Mouse (Mus musculus) adrenal gland, postnatal 10 days (tissue): ENCODE measurements around the gene Cdkn3. TPM values are rescaled to one million over a fixed set of nuclear protein-coding genes. Genes with fewer than 3 reads are reported as not detected.
"Not testable (repeated sequence)": the region's sequence is repeated elsewhere in the genome, so short reads cannot be mapped to it uniquely, and the experiment has no call there.

Source experiments
- DNase-seq: peaks from one replicate; pipeline ENCODE4 v3.0.0; 2021; ENCODE audit warnings: mixed read lengths
- total RNA-seq, 2 experiments: library from RNA; stranded (reverse); gene quantifications; 2 replicates each; pipeline ENCODE4 v1.2.3; 2021

Gene Cdkn3
- total RNA-seq, 2 experiments from 2014 or later = 8.9 to 11.1 TPM

DNA sequence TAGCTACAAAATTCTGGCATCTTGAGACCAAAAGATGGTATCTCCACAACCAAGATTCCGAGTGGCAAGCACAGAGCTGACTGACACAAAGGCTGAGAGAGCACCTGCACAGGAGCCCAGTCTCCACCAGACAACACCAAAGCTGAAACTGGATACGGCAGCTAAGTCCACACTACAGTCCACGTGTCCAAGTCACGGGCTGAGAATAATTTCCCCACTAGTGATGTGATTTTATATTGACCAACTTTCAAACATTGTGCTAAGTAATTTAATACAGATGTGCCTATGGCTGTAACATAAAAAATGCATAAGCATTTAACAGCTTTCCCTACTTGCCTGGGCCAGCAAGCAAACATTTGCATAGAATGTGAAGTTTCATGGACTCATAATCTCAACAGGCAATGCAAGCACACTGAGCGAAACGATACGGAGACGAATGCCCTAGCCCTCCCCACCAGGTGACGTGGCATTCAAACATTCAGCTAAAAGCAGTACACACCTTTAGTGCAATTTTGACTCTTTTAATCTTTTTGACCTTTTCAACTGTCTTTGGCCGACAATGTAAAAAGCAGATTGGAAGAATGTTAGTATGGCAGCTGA lies 23.1 kb downstream of the Cdkn3 start:
- DNase-seq = no peak

DNA sequence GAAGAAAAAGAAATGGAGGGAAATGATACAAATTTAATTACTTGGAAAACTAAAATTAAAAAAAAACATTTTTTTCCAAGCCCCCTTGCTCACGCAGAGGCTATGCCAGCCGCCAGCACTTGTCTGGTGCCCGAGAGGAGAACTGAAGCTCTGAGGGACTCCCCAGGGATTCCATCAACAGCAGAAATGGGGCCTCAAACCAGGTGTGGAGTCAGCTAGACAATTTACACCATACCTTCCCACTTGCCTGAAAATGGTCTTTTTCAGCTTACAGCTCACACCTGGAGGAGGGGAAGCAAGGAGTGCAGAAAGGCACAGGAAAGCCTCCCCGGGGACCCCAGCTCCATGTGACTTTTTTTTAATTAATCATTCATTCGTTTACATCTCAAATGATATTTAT lies 24.9 kb downstream of the Cdkn3 start:
- no peak for DNase-seq

DNA sequence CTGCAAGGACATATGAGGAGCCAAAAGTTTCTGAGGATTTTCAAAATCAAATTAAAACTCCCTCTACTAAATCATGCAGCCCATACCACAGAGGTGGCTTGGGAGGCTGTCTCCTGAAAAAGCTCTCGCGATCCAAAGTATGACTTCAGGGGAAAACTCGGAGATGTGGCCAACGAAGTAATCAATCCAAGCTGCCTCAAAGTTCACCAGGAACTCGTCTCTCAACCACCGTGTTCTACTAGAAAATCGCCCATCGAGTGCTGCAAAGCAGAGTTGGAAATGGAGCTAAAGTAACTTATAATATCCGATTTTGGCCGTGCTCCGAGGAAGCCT lies 27.1 kb downstream of the Cdkn3 start:
- peak; percentile 34 for DNase-seq

DNA sequence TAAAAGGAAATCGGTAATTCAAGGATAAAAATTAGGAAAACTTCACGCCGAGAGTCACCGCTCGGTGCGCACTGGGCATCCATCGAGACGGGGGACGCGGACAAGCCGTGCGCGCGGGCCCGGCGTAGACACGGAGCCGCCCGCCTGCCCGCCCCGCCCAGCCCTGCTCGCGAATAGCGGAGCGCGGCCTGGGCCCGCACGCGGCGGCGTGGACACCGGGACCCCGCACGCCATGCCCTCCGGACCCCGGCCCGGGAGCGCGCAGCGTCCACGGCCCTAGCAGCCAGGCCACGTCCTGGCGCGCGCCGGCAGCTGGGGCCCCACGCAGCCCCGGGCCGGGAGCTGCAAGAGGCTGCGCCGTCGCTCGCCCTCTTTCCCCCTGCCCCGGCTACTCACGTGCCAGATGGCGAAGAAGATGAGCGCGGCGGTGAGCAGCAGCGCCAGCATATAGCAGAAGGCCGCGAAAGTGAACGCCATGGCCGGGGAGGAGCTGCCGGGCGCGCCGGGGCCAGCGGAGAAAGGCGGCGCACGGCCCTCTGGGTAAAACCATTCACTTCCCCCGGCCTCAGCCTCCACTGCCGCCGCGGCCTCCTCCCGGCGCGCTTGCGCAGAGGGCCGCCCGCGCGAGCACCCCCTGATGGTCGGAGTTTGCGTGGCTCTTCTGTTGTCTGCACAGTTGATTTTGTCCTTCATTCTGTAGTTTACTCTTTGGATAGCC lies 27.6 kb downstream of the Cdkn3 start, which contains the start of gene Cnih1:
TSS of gene Cnih1 (minus strand) at position 625 of the 718 bp plus-strand sequence.
- peak; percentile 95 for DNase-seq

DNA sequence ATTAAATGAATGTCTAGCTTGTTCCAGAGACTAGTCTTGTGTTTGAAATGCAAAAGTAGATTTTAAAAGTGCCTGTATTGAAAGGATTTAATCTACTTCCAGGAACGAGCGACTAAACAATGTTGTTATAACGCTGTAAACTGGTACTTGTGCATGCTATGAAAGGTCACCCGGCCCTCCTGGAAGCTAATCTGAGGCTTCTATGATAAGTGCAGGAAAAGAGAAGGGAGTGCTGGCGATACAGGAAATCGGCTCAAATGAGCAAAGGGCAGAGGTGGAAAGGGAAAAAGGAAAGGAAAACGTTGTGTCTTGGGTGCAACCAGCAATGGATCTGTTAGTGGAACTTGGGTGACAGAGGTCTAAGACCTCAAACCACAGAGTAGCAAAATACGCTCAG lies 28.2 kb downstream of the Cdkn3 start:
- DNase-seq = peak; percentile 35

DNA sequence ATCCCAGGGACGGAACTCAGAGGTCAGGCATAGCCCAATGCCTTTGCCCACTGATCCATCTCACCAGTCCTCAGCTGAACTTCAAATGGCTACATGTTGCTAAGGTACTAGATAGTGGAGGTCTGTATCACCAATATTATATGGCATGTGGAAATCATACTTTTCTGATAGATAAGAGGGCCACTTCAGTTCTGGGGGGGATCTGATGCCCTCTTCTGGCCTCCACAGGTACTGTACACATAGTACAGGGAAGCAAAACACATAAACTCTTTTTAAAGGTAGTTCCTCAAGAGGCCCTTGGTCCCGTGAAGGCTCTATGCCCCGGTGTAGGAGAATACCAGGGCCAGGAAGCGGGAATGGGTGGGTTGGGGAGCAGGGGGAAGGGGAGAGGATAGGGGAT lies 30.0 kb downstream of the Cdkn3 start:
- DNase-seq = no peak

DNA sequence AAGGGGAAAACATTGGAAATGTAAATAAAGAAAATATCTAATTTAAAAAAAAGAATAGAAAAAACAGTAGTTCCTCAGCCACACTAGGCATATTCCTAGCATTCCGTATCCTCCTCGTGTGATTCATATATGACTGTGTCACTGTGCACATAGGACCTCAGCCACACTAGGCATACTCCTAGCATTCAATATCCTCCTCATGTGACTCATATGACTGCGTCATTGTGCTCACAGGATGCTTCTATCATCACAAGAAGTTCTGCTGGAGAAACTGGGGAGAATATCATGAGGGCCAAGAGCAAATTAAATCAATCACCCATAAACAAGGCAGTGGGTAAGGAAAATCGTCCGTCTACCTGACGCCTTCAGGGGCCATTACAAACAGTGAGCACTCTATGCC lies 30.4 kb downstream of the Cdkn3 start:
- DNase-seq = no peak

DNA sequence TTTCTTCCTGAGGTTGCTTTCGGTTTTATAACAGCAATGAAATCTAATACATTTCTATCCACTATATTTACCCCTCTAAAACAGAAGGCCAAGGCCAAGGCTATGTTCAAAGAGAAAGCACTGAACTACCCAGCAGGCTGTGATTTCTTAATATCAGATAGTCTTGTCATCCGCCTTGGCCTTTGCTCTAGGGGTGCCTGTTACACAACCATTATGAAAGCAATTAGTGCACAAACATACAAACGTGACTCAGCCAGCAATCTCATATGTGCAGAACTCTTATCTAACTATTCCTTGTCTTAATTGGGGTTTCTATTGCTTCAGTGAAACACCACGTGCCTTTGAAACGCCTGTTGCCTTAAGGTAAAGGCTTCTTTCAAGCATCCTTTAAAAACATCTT lies 33.8 kb downstream of the Cdkn3 start:
- DNase-seq = peak; percentile 59

DNA sequence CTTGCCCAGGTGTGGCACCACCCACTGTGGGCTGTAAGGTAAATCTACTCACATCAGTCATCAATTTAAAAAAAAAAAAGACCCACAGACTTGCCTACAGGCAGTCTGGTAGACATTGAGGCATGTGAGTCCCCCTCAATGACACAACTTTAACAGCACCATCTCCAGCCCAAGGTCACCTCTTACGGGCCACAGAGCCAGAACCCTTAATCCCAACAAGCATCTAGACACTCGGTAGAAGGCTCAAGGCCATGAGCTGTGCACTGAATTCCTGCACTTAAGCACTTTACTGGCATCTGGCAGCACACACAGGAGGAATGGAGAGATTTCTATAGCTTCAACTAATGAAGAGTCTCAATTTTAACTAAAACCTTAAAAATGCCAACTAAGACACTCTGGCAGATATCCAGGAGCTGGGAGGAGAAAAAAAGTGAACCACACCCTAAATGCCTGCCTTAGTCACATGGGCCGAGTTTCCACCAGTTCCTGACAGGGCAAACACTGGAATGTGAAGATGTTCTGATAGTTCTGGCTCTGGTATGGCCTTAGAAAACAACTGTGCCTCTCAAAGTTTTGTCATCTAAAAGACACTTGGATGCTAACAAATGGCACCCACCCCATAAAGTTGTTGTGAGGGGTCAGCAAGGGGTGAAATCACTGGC lies 40.5 kb downstream of the Cdkn3 start:
- no peak for DNase-seq

DNA sequence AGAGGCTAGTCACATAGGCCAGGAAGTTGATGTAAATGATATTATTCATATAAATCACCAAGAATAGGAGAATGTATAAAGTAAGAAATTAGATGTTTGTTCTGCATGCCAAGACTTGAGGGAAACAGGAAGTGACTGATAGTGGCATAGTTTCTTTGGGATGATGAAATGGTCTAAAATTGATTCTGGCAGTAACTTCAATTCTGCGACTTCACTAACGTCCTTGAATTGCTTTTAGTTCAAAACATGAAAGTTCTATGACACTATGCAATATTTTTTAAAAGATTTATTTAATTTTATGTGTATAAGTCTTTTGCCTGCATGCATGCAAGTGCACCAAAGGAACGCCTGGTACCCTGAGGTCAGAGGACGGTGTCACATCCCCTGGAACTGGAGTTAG lies 42.9 kb downstream of the Cdkn3 start:
- DNase-seq = no peak

DNA sequence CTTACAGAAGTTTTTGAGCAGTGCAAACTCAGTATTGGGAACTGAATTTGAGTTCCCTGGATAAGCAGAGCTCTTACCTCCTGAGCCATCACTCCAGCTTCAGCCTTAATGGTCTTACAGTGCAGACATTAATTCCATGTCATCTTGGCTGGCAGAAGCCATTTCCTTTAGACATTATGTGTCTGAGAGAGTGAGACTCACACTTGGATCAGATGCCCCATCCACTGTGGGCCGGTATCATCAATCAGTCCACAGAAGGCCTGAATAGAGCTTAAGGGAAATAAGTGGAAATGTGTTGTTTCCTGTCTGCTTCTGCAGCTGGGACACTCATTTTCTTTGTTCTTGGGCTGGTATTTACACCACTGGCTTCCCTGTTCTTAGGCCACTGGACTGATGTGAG lies 43.5 kb downstream of the Cdkn3 start:
- DNase-seq = no peak

DNA sequence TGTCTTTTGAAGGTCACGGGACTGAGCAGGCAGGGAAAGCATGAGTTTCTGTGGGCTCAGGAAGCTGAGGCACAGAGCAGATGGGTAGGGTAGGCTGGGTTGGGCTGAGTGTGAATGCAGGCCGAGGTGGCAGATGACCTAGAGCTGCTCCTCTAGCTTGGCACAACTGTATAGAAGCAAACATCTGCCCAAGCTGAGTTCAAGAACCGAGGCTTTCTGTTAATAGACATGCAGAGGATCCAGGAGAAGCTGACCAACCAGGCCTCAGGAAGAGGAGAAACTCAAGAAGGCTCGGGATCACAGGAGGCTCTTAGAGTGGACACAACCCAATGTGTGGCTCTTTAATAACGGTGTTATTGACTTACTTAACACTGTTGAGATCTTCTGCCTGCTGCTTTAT lies 45.8 kb downstream of the Cdkn3 start:
- no peak for DNase-seq

DNA sequence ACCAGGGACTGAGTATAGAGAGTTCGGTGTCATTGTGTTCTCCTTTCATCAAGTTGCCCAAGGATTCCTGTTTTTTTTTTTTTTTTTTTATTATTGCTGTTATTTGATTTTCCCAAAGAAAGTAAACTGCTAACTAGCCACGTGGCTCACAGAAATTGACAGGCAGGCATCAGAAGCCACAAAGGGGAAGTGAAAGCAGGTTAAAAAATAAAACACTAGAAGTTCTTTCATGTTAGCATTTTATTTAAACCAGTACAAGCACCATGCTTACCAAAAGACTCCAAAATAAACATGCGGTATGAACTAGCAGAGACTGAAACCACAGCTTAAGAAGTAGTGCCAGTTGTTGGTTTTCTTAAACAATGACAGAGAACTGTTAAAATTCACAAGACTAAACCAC lies 47.6 kb downstream of the Cdkn3 start:
- DNase-seq = no peak

DNA sequence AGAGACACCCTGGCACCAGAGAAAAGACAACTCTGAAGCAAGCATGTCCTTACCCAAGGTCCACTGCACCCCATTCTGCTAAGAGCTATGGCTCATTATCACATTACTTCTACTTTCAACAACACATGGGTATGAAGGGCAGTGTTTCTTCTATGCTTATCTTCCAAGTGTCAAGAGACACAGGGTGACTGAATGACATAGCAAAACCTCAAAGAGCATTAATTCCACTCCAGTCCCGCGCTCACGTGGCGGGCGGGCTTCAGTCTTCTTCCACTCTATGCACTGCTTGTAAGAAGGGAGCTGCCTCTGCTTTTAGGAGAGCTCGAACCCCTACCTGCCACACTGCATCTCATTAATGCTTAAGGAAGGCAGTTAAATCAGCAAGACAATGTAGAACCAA lies 55.3 kb downstream of the Cdkn3 start:
- no peak for DNase-seq

DNA sequence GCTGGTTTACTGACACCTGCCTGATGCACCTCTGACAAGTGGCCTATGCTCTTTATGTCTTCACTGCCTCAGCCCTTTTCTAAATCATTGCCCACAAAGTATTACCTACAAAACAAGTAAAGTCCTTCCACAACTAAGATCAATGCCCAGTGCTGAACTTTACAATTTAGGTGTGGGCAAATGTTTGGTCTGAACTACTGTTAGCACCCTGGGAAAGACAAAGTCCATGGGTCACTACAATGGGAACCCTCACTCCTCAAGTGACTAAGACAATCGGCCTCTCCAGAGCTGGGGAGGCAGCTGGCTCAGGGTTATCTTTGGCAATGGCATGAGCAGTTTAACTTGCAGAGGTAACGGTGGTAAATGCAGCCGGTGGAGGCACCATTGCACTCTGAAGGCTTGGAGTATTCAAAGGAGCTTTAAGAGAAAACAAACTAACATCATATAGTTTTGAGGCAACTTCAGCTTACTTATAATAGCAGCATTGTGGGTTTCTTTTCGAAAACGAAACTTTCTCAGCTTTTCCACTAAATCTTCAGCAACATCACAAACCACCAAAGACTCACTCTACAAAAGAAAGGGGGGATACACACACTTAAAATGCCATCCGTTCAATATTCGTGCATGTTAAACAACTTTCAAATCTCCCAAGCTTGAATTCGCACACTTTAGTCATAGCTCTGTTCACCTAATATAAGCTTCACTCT lies 56.7 kb downstream of the Cdkn3 start:
- no peak for DNase-seq

DNA sequence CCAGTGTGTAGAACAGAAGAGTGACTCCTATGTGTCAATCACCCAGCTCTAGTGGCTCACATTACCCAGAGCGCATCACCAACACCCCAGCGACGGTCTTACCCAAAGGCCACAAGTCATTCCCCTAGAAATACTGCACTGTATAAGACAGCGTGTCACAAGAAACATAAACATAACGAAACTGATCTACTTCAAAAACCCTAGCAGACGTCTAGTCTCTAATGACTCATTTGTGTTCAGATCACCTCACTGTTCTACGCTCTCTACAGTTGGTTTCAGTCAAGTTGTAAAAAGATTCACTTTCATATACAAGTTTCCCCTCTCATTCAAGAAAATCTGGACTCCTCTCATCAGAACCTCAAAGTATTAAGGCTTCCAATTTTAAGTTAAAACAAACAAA lies 58.4 kb downstream of the Cdkn3 start:
- no peak for DNase-seq

DNA sequence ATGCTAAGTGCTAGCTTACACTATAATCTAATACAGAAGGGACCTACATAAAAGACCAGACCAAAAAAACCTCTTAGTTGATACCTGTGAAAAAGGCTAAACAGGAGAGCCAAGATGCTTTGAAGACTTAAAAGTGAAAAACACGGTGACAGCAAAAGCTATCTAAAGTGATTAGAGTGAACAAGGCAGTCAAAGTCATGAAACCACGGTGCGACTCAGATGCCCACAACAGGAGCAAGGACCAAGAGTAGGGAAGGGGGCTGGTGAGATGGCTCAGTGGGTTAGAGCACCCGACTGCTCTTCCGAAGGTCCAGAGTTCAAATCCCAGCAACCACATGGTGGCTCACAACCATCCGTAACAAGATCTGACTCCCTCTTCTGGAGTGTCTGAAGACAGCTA lies 59.6 kb downstream of the Cdkn3 start:
- not testable (repeated sequence) for DNase-seq

Other genes with a start within 250 kb of the Cdkn3 start
- 10 to 100 TPM; 84.8 to 86.0 TPM for gene Cnih1, start 27.9 kb downstream of the Cdkn3 start, total RNA-seq
- gene Gmfb, start 61.7 kb downstream of the Cdkn3 start, total RNA-seq = 10 to 100 TPM; 85.6 to 87.4 TPM
- gene Cgrrf1, start 71.6 kb downstream of the Cdkn3 start, total RNA-seq = 10 to 100 TPM; 38.0 to 41.8 TPM
- gene Samd4, start 122.3 kb downstream of the Cdkn3 start, total RNA-seq = 10 to 100 TPM; 14.3 to 18.6 TPM